Mouse (Mus musculus): ENCODE results near the gene Ccnb3. TPM values are rescaled to one million over a fixed set of nuclear protein-coding genes. Genes with fewer than 3 reads are reported as not detected.
"Not testable (repeated sequence)": the region's sequence is repeated elsewhere in the genome, so short reads cannot be mapped to it uniquely, and the experiment has no call there.

The Ccnb3 gene
- not detected in 2 replicates for polyA plus RNA-seq (2015; fragmentation: Nextera tagmentation; extraction: Ambion mirVana)

GRCm38 (mm10) chrX:7041519-7041918, at the start of gene Ccnb3:
Ccnb3 (minus strand) TSS chrX:7041619.
- Histone ChIP-seq H3K9me3 (ENCODE audit: control insufficient read depth, low read length) (no peaks in the 10 kb centered on the region), H3K4me1 (replicated peaks; ENCODE audit: control insufficient read depth, insufficient read depth, low read length) (no peaks in the 10 kb centered on the region), H3K4me2 (ENCODE audit: low read depth, low read length) (no peak within 1 kb of the TSS), H3K36me3 (ENCODE audit: control insufficient read depth, insufficient read depth, low read length) (no peaks in the 10 kb centered on the region), H3K27me3 (ENCODE audit: control insufficient read depth, insufficient read depth, low read depth, low read length) (no peaks in the 10 kb centered on the region), H3K27ac (ENCODE audit: low read length) (no peak within 1 kb of the TSS), H3K9ac (ENCODE audit: low read length) (no peak within 1 kb of the TSS), H3K4me3 (ENCODE audit: low read length) (no peak within 1 kb of the TSS)
- 94% methylated on average over 19 of the region's 19 CpGs for WGBS
- ATAC-seq (ENCODE audit: low read depth) = no peak

GRCm38 (mm10) chrX:7090323-7090722, 48.9 kb upstream of the Ccnb3 start:
- Histone ChIP-seq H3K9ac (ENCODE audit: low read length) (no peak overlapping the region), H3K4me3 (ENCODE audit: low read length) (no peak overlapping the region), H3K9me3 (ENCODE audit: control insufficient read depth, low read length) (no peaks in the 10 kb centered on the region), H3K36me3 (ENCODE audit: control insufficient read depth, insufficient read depth, low read length) (no peaks in the 10 kb centered on the region), H3K27ac (ENCODE audit: low read length) (no peak overlapping the region), H3K27me3 (ENCODE audit: control insufficient read depth, insufficient read depth, low read depth, low read length) (no peaks in the 10 kb centered on the region), H3K4me2 (ENCODE audit: low read depth, low read length) (no peak overlapping the region), H3K4me1 (replicated peaks; ENCODE audit: control insufficient read depth, insufficient read depth, low read length) (no peaks in the 10 kb centered on the region)
- no peak for ATAC-seq (ENCODE audit: low read depth)

GRCm38 (mm10) chrX:7085878-7086277, 44.5 kb upstream of the Ccnb3 start:
- no peaks in the 10 kb centered on the region for H3K27me3 ChIP-seq (ENCODE audit: control insufficient read depth, insufficient read depth, low read depth, low read length)
- 76% methylated on average over 1 of the region's 1 CpGs for WGBS
- no peak for ATAC-seq (ENCODE audit: low read depth)
- no peak overlapping the region for H3K4me2 ChIP-seq (ENCODE audit: low read depth, low read length)
- H3K36me3 ChIP-seq (ENCODE audit: control insufficient read depth, insufficient read depth, low read length) = no peaks in the 10 kb centered on the region
- no peak overlapping the region for H3K9ac ChIP-seq (ENCODE audit: low read length)
- H3K9me3 ChIP-seq (ENCODE audit: control insufficient read depth, low read length) = no peaks in the 10 kb centered on the region
- H3K4me3 ChIP-seq (ENCODE audit: low read length) = no peak overlapping the region
- H3K4me1 ChIP-seq (replicated peaks; ENCODE audit: control insufficient read depth, insufficient read depth, low read length) = no peaks in the 10 kb centered on the region
- no peak overlapping the region for H3K27ac ChIP-seq (ENCODE audit: low read length)

GRCm38 (mm10) chrX:7079820-7080429, 38.5 kb upstream of the Ccnb3 start:
- Histone ChIP-seq H3K4me3 (ENCODE audit: low read length) (no peak overlapping the region), H3K36me3 (ENCODE audit: control insufficient read depth, insufficient read depth, low read length) (no peaks in the 10 kb centered on the region), H3K27ac (ENCODE audit: low read length) (no peak overlapping the region), H3K4me2 (ENCODE audit: low read depth, low read length) (no peak overlapping the region), H3K27me3 (ENCODE audit: control insufficient read depth, insufficient read depth, low read depth, low read length) (no peaks in the 10 kb centered on the region), H3K4me1 (replicated peaks; ENCODE audit: control insufficient read depth, insufficient read depth, low read length) (no peaks in the 10 kb centered on the region), H3K9ac (ENCODE audit: low read length) (no peak overlapping the region), H3K9me3 (ENCODE audit: control insufficient read depth, low read length) (no peaks in the 10 kb centered on the region)
- 79% methylated on average over 6 of the region's 6 CpGs for WGBS
- ATAC-seq (ENCODE audit: low read depth) = no peak

GRCm38 (mm10) chrX:7068002-7068401, 26.6 kb upstream of the Ccnb3 start:
- H3K4me2 ChIP-seq (ENCODE audit: low read depth, low read length) = no peak overlapping the region
- 49% methylated on average over 2 of the region's 2 CpGs for WGBS
- no peaks in the 10 kb centered on the region for H3K27me3 ChIP-seq (ENCODE audit: control insufficient read depth, insufficient read depth, low read depth, low read length)
- H3K36me3 ChIP-seq (ENCODE audit: control insufficient read depth, insufficient read depth, low read length) = no peaks in the 10 kb centered on the region
- H3K4me1 ChIP-seq (replicated peaks; ENCODE audit: control insufficient read depth, insufficient read depth, low read length) = no peaks in the 10 kb centered on the region
- ATAC-seq (ENCODE audit: low read depth) = no peak
- no peak overlapping the region for H3K9ac ChIP-seq (ENCODE audit: low read length)
- no peak overlapping the region for H3K27ac ChIP-seq (ENCODE audit: low read length)
- peaks cover 5% of the 10 kb centered on the region; the same call in 1 of the 2 replicates for H3K9me3 ChIP-seq (ENCODE audit: control insufficient read depth, low read length)
- no peak overlapping the region for H3K4me3 ChIP-seq (ENCODE audit: low read length)

GRCm38 (mm10) chrX:7067219-7067618, 25.8 kb upstream of the Ccnb3 start, which contains the start of gene Akap4:
Akap4 (plus strand) TSS chrX:7067519.
- Histone ChIP-seq H3K27me3 (ENCODE audit: control insufficient read depth, insufficient read depth, low read depth, low read length) (no peaks in the 10 kb centered on the region), H3K36me3 (ENCODE audit: control insufficient read depth, insufficient read depth, low read length) (no peaks in the 10 kb centered on the region), H3K9me3 (ENCODE audit: control insufficient read depth, low read length) (peaks cover 5% of the 10 kb centered on the region; the same call in 1 of the 2 replicates), H3K27ac (ENCODE audit: low read length) (no peak within 1 kb of the TSS), H3K4me2 (ENCODE audit: low read depth, low read length) (no peak within 1 kb of the TSS), H3K4me1 (replicated peaks; ENCODE audit: control insufficient read depth, insufficient read depth, low read length) (no peaks in the 10 kb centered on the region), H3K9ac (ENCODE audit: low read length) (no peak within 1 kb of the TSS), H3K4me3 (ENCODE audit: low read length) (no peak within 1 kb of the TSS)
- 94% methylated on average over 1 of the region's 1 CpGs for WGBS
- ATAC-seq (ENCODE audit: low read depth) = no peak

- Histone ChIP-seq H3K4me1 (replicated peaks; ENCODE audit: control insufficient read depth, insufficient read depth, low read length) (no peaks in the 10 kb centered on the region), H3K36me3 (ENCODE audit: control insufficient read depth, insufficient read depth, low read length) (no peaks in the 10 kb centered on the region), H3K27me3 (ENCODE audit: control insufficient read depth, insufficient read depth, low read depth, low read length) (no peaks in the 10 kb centered on the region), H3K9me3 (ENCODE audit: control insufficient read depth, low read length) (no peaks in the 10 kb centered on the region), H3K27ac (ENCODE audit: low read length) (no peak overlapping the region), H3K9ac (ENCODE audit: low read length) (no peak overlapping the region), H3K4me2 (ENCODE audit: low read depth, low read length) (no peak overlapping the region), H3K4me3 (ENCODE audit: low read length) (no peak overlapping the region)
- no peak for ATAC-seq (ENCODE audit: low read depth)
These were observed 22.7 kb upstream of the Ccnb3 start for GRCm38 (mm10) chrX:7064109-7064508.

GRCm38 (mm10) chrX:7057634-7058033, 16.2 kb upstream of the Ccnb3 start:
- WGBS = 62% methylated on average over 2 of the region's 2 CpGs
- H3K4me2 ChIP-seq (ENCODE audit: low read depth, low read length) = no peak overlapping the region
- H3K4me1 ChIP-seq (replicated peaks; ENCODE audit: control insufficient read depth, insufficient read depth, low read length) = no peaks in the 10 kb centered on the region
- no peak overlapping the region for H3K4me3 ChIP-seq (ENCODE audit: low read length)
- H3K9me3 ChIP-seq (ENCODE audit: control insufficient read depth, low read length) = no peaks in the 10 kb centered on the region
- H3K27me3 ChIP-seq (ENCODE audit: control insufficient read depth, insufficient read depth, low read depth, low read length) = no peaks in the 10 kb centered on the region
- no peak for ATAC-seq (ENCODE audit: low read depth)
- no peak overlapping the region for H3K9ac ChIP-seq (ENCODE audit: low read length)
- H3K36me3 ChIP-seq (ENCODE audit: control insufficient read depth, insufficient read depth, low read length) = no peaks in the 10 kb centered on the region
- no peak overlapping the region for H3K27ac ChIP-seq (ENCODE audit: low read length)

- Histone ChIP-seq H3K4me3 (ENCODE audit: low read length) (no peak overlapping the region), H3K36me3 (ENCODE audit: control insufficient read depth, insufficient read depth, low read length) (no peaks in the 10 kb centered on the region), H3K27ac (ENCODE audit: low read length) (no peak overlapping the region), H3K9me3 (ENCODE audit: control insufficient read depth, low read length) (no peaks in the 10 kb centered on the region), H3K4me1 (replicated peaks; ENCODE audit: control insufficient read depth, insufficient read depth, low read length) (no peaks in the 10 kb centered on the region), H3K4me2 (ENCODE audit: low read depth, low read length) (no peak overlapping the region), H3K27me3 (ENCODE audit: control insufficient read depth, insufficient read depth, low read depth, low read length) (no peaks in the 10 kb centered on the region), H3K9ac (ENCODE audit: low read length) (no peak overlapping the region)
- ATAC-seq (ENCODE audit: low read depth) = no peak
These were observed 15.6 kb upstream of the Ccnb3 start for GRCm38 (mm10) chrX:7057056-7057455.

GRCm38 (mm10) chrX:6983916-6984315, 57.5 kb downstream of the Ccnb3 start:
- H3K9me3 ChIP-seq (ENCODE audit: control insufficient read depth, low read length); ATAC-seq (ENCODE audit: low read depth); H3K4me3 ChIP-seq (ENCODE audit: low read length); H3K27me3 ChIP-seq (ENCODE audit: control insufficient read depth, insufficient read depth, low read depth, low read length); H3K27ac ChIP-seq (ENCODE audit: low read length); H3K4me1 ChIP-seq (replicated peaks; ENCODE audit: control insufficient read depth, insufficient read depth, low read length); H3K4me2 ChIP-seq (ENCODE audit: low read depth, low read length); H3K9ac ChIP-seq (ENCODE audit: low read length); H3K36me3 ChIP-seq (ENCODE audit: control insufficient read depth, insufficient read depth, low read length): not testable (repeated sequence)
- 69% methylated on average over 3 of the region's 4 CpGs for WGBS

Data from lung, embryonic 16.5 days (tissue).